Mouse (Mus musculus): ENCODE measurements at regions not wholly inside any gene's neighbourhood (a gene's known extent, or its start where the extent isn't known, plus 50 kb on each side); places are given as distances from the start of the nearest gene placed in this dataset.

GRCm38 (mm10) chr11:111155023-111155422 lies 89.1 kb downstream of the Kcnj2 start:
- no peak for DNase-seq

GRCm38 (mm10) chr11:111155747-111156146 lies 89.8 kb downstream of the Kcnj2 start:
- no peak for DNase-seq

- no peak for DNase-seq
Observed at GRCm38 (mm10) chr11:111159299-111159698, 93.3 kb downstream of the Kcnj2 start.

GRCm38 (mm10) chr11:111164907-111165306 lies 98.9 kb downstream of the Kcnj2 start:
- no peak for DNase-seq

GRCm38 (mm10) chr11:111170174-111170800 lies 104.3 kb downstream of the Kcnj2 start:
- DNase-seq, result no peak

GRCm38 (mm10) chr11:111173525-111173924 lies 107.6 kb downstream of the Kcnj2 start:
- no peak for DNase-seq

GRCm38 (mm10) chr11:111175566-111175965 lies 109.6 kb downstream of the Kcnj2 start:
- DNase-seq, result no peak

- no peak for DNase-seq
Observed at GRCm38 (mm10) chr11:111177516-111177915, 111.6 kb downstream of the Kcnj2 start.

- DNase-seq, result no peak
Observed at GRCm38 (mm10) chr11:111197422-111197821, 131.5 kb downstream of the Kcnj2 start.

- no peak for DNase-seq
Observed at GRCm38 (mm10) chr11:111200512-111200911, 134.5 kb downstream of the Kcnj2 start.

GRCm38 (mm10) chr11:111202780-111203179 lies 136.8 kb downstream of the Kcnj2 start:
- no peak for DNase-seq

GRCm38 (mm10) chr11:111210565-111210964 lies 144.6 kb downstream of the Kcnj2 start:
- no peak for DNase-seq

GRCm38 (mm10) chr11:111212038-111212701 lies 146.2 kb downstream of the Kcnj2 start:
- DNase-seq, result peak in 1 of 2 experiments; percentile 4

- no peak for DNase-seq
Observed at GRCm38 (mm10) chr11:111212702-111213328, 146.9 kb downstream of the Kcnj2 start.

- peak; percentile 47 to 76 for DNase-seq
Observed at GRCm38 (mm10) chr11:111215006-111215405, 149.0 kb downstream of the Kcnj2 start.

GRCm38 (mm10) chr11:111223834-111224233 lies 157.9 kb downstream of the Kcnj2 start:
- DNase-seq, result no peak

GRCm38 (mm10) chr11:111227305-111227704 lies 161.3 kb downstream of the Kcnj2 start:
- DNase-seq, result no peak

GRCm38 (mm10) chr11:111236741-111237140 lies 170.8 kb downstream of the Kcnj2 start:
- DNase-seq, result no peak

- DNase-seq, result no peak
Observed at GRCm38 (mm10) chr11:111239784-111240183, 173.8 kb downstream of the Kcnj2 start.

- no peak for DNase-seq
Observed at GRCm38 (mm10) chr11:111252226-111252625, 186.3 kb downstream of the Kcnj2 start.

GRCm38 (mm10) chr11:111256596-111256995 lies 190.6 kb downstream of the Kcnj2 start:
- no peak for DNase-seq

GRCm38 (mm10) chr11:111260691-111261383 lies 194.9 kb downstream of the Kcnj2 start:
- DNase-seq, result no peak

GRCm38 (mm10) chr11:111273651-111274050 lies 207.7 kb downstream of the Kcnj2 start:
- DNase-seq, result no peak

All from heart, adult 18-20 months (tissue).